Mouse (Mus musculus): ENCODE data around the gene Gm28729. TPM values are rescaled to one million over a fixed set of nuclear protein-coding genes. Genes with fewer than 3 reads are reported as not detected.

Gene Gm28729
- not detected in 2 replicates for polyA plus RNA-seq (2016; fragmentation: Nextera tagmentation; extraction: Ambion mirVana)

- H3K9me3 ChIP-seq (replicated peaks) = no peaks in the 10 kb centered on the region
- no peak within 1 kb of the TSS for H3K9ac ChIP-seq
- ATAC-seq (ENCODE audit: insufficient number of reproducible peaks, low FRiP score) = no peak
- no peak within 1 kb of the TSS for H3K27ac ChIP-seq (ENCODE audit: poor library complexity, severe bottlenecking)
- H3K4me3 ChIP-seq = no peak within 1 kb of the TSS
- H3K27me3 ChIP-seq (replicated peaks) = no peaks in the 10 kb centered on the region
- no peaks in the 10 kb centered on the region for H3K4me1 ChIP-seq (replicated peaks)
- H3K36me3 ChIP-seq = no peaks in the 10 kb centered on the region
- WGBS = 55% methylated on average over 12 of the region's 12 CpGs
- H3K4me2 ChIP-seq = no peak within 1 kb of the TSS
Measured at GRCm38 (mm10) chr9:96524972-96525506, at the start of gene Gm28729. Gene Gm28729 (minus strand): TSS chr9:96525264.

- Histone ChIP-seq H3K9me3 (replicated peaks) (no peaks in the 10 kb centered on the region), H3K36me3 (peaks cover 29% of the 10 kb centered on the region), H3K9ac (no peak overlapping the region), H3K4me1 (replicated peaks) (no peaks in the 10 kb centered on the region), H3K4me3 (no peak overlapping the region), H3K4me2 (no peak overlapping the region), H3K27me3 (replicated peaks) (no peaks in the 10 kb centered on the region), H3K27ac (ENCODE audit: poor library complexity, severe bottlenecking) (no peak overlapping the region)
- WGBS = 16% methylated on average over 1 of the region's 1 CpGs
- ATAC-seq (ENCODE audit: insufficient number of reproducible peaks, low FRiP score) = no peak
Measured at GRCm38 (mm10) chr9:96573252-96573651, 48.2 kb upstream of the Gm28729 start.

GRCm38 (mm10) chr9:96572754-96573153 lies 47.7 kb upstream of the Gm28729 start:
- Histone ChIP-seq H3K4me3 (no peak overlapping the region), H3K27me3 (replicated peaks) (no peaks in the 10 kb centered on the region), H3K9ac (no peak overlapping the region), H3K36me3 (peaks cover 29% of the 10 kb centered on the region), H3K4me1 (replicated peaks) (no peaks in the 10 kb centered on the region), H3K4me2 (no peak overlapping the region), H3K27ac (ENCODE audit: poor library complexity, severe bottlenecking) (no peak overlapping the region), H3K9me3 (replicated peaks) (no peaks in the 10 kb centered on the region)
- ATAC-seq (ENCODE audit: insufficient number of reproducible peaks, low FRiP score) = no peak
- WGBS = 84% methylated on average over 9 of the region's 9 CpGs

- Histone ChIP-seq H3K4me1 (replicated peaks) (no peaks in the 10 kb centered on the region), H3K9me3 (replicated peaks) (no peaks in the 10 kb centered on the region), H3K4me3 (no peak overlapping the region), H3K27ac (ENCODE audit: poor library complexity, severe bottlenecking) (no peak overlapping the region), H3K27me3 (replicated peaks) (no peaks in the 10 kb centered on the region), H3K9ac (no peak overlapping the region), H3K4me2 (no peak overlapping the region), H3K36me3 (peaks cover 36% of the 10 kb centered on the region)
- 84% methylated on average over 8 of the region's 8 CpGs for WGBS
- no peak for ATAC-seq (ENCODE audit: insufficient number of reproducible peaks, low FRiP score)
Measured at GRCm38 (mm10) chr9:96566470-96566996, 41.5 kb upstream of the Gm28729 start.

GRCm38 (mm10) chr9:96563501-96563900 lies 38.4 kb upstream of the Gm28729 start:
- Histone ChIP-seq H3K36me3 (peaks cover 39% of the 10 kb centered on the region), H3K9me3 (replicated peaks) (no peaks in the 10 kb centered on the region), H3K27me3 (replicated peaks) (no peaks in the 10 kb centered on the region), H3K4me3 (no peak overlapping the region), H3K27ac (ENCODE audit: poor library complexity, severe bottlenecking) (no peak overlapping the region), H3K4me1 (replicated peaks) (no peaks in the 10 kb centered on the region), H3K9ac (no peak overlapping the region), H3K4me2 (no peak overlapping the region)
- WGBS = 95% methylated on average over 4 of the region's 4 CpGs
- no peak for ATAC-seq (ENCODE audit: insufficient number of reproducible peaks, low FRiP score)

GRCm38 (mm10) chr9:96559148-96559547 lies 34.1 kb upstream of the Gm28729 start:
- H3K4me3 ChIP-seq = no peak overlapping the region
- peaks cover 31% of the 10 kb centered on the region for H3K36me3 ChIP-seq
- 80% methylated on average over 6 of the region's 6 CpGs for WGBS
- H3K4me2 ChIP-seq = no peak overlapping the region
- H3K9me3 ChIP-seq (replicated peaks) = no peaks in the 10 kb centered on the region
- H3K27me3 ChIP-seq (replicated peaks) = no peaks in the 10 kb centered on the region
- no peak for ATAC-seq (ENCODE audit: insufficient number of reproducible peaks, low FRiP score)
- H3K4me1 ChIP-seq (replicated peaks) = 0 out of 2 replicates have a peak, but pooled peaks cover 3% of the 10 kb centered on the region
- H3K27ac ChIP-seq (ENCODE audit: poor library complexity, severe bottlenecking) = no peak overlapping the region
- H3K9ac ChIP-seq = no peak overlapping the region

- Histone ChIP-seq H3K4me1 (replicated peaks) (0 out of 2 replicates have a peak, but pooled peaks cover 3% of the 10 kb centered on the region), H3K4me3 (no peak overlapping the region), H3K4me2 (no peak overlapping the region), H3K27me3 (replicated peaks) (no peaks in the 10 kb centered on the region), H3K27ac (ENCODE audit: poor library complexity, severe bottlenecking) (no peak overlapping the region), H3K9me3 (replicated peaks) (no peaks in the 10 kb centered on the region), H3K36me3 (peaks cover 27% of the 10 kb centered on the region), H3K9ac (no peak overlapping the region)
- ATAC-seq (ENCODE audit: insufficient number of reproducible peaks, low FRiP score) = no peak
- 18% methylated on average over 1 of the region's 1 CpGs for WGBS
Measured at GRCm38 (mm10) chr9:96558594-96558993, 33.5 kb upstream of the Gm28729 start.

- no peak overlapping the region for H3K4me2 ChIP-seq
- 0 out of 2 replicates have a peak, but pooled peaks cover 6% of the 10 kb centered on the region for H3K4me1 ChIP-seq (replicated peaks)
- peaks cover 30% of the 10 kb centered on the region for H3K36me3 ChIP-seq
- no peak overlapping the region for H3K9ac ChIP-seq
- H3K27me3 ChIP-seq (replicated peaks) = no peaks in the 10 kb centered on the region
- no peak overlapping the region for H3K27ac ChIP-seq (ENCODE audit: poor library complexity, severe bottlenecking)
- 83% methylated on average over 1 of the region's 1 CpGs for WGBS
- ATAC-seq (ENCODE audit: insufficient number of reproducible peaks, low FRiP score) = no peak
- H3K9me3 ChIP-seq (replicated peaks) = no peaks in the 10 kb centered on the region
- no peak overlapping the region for H3K4me3 ChIP-seq
Measured at GRCm38 (mm10) chr9:96554095-96554494, 29.0 kb upstream of the Gm28729 start.

GRCm38 (mm10) chr9:96545410-96545809 lies 20.3 kb upstream of the Gm28729 start:
- Histone ChIP-seq H3K27ac (ENCODE audit: poor library complexity, severe bottlenecking) (no peak overlapping the region), H3K27me3 (replicated peaks) (no peaks in the 10 kb centered on the region), H3K9me3 (replicated peaks) (no peaks in the 10 kb centered on the region), H3K4me2 (no peak overlapping the region), H3K4me3 (no peak overlapping the region), H3K9ac (no peak overlapping the region), H3K36me3 (peaks cover 38% of the 10 kb centered on the region), H3K4me1 (replicated peaks) (0 out of 2 replicates have a peak, but pooled peaks cover 3% of the 10 kb centered on the region)
- no peak for ATAC-seq (ENCODE audit: insufficient number of reproducible peaks, low FRiP score)
- WGBS = 89% methylated on average over 13 of the region's 13 CpGs

GRCm38 (mm10) chr9:96543643-96544640 lies 18.9 kb upstream of the Gm28729 start:
- H3K27me3 ChIP-seq (replicated peaks) = no peaks in the 10 kb centered on the region
- H3K27ac ChIP-seq (ENCODE audit: poor library complexity, severe bottlenecking) = no peak overlapping the region
- peak overlapping the region; percentile 36 for H3K4me3 ChIP-seq
- peaks cover 38% of the 10 kb centered on the region for H3K36me3 ChIP-seq
- peak overlapping the region; percentile 54 for H3K4me2 ChIP-seq
- H3K4me1 ChIP-seq (replicated peaks) = peaks cover 1% of the 10 kb centered on the region
- H3K9ac ChIP-seq = peak overlapping the region; percentile 54; the same call in 1 of the 2 replicates
- no peaks in the 10 kb centered on the region for H3K9me3 ChIP-seq (replicated peaks)
- peak; percentile 73; the same call in 1 of the 2 replicates for ATAC-seq (ENCODE audit: insufficient number of reproducible peaks, low FRiP score)
- WGBS = 31% methylated on average over 27 of the region's 27 CpGs

- Histone ChIP-seq H3K36me3 (peaks cover 17% of the 10 kb centered on the region), H3K4me2 (no peak overlapping the region), H3K27me3 (replicated peaks) (no peaks in the 10 kb centered on the region), H3K9me3 (replicated peaks) (no peaks in the 10 kb centered on the region), H3K4me1 (replicated peaks) (peaks cover 15% of the 10 kb centered on the region), H3K9ac (no peak overlapping the region), H3K4me3 (no peak overlapping the region), H3K27ac (ENCODE audit: poor library complexity, severe bottlenecking) (no peak overlapping the region)
- WGBS = 53% methylated on average over 10 of the region's 10 CpGs
- ATAC-seq (ENCODE audit: insufficient number of reproducible peaks, low FRiP score) = no peak
Measured at GRCm38 (mm10) chr9:96538916-96539315, 13.9 kb upstream of the Gm28729 start.

Data from heart, embryonic 12.5 days (tissue).